Mouse (Mus musculus) kidney, adult 2 months (tissue): ENCODE data around the gene Nell1.

ENCODE experiments used
- CTCF ChIP-seq: fragments of 200-500 bp; conservative IDR thresholded peaks from 2 replicates; pipeline ENCODE4 v1.5.1; 2011; ENCODE audit warnings: low read depth, mild to moderate bottlenecking, control low read depth, low read length, moderate library complexity, mixed read lengths; ENCODE audit not compliant: insufficient read depth, insufficient read length
- POLR2A ChIP-seq: fragments of 200-500 bp; IDR thresholded peaks from one replicate; pipeline ENCODE4 v1.6.1; 2011; ENCODE audit warnings: low read depth, low read length, control low read depth

- TF ChIP-seq CTCF = no peak
- TF ChIP-seq POLR2A = no peak
Measured at GRCm38 (mm10) chr7:50686337-50686736, 711.7 kb downstream of the Nell1 start.
